Mouse (Mus musculus): ENCODE measurements around the gene Cenpt. TPM values are rescaled to one million over a fixed set of nuclear protein-coding genes. Genes with fewer than 3 reads are reported as not detected.

Cenpt gene
- polyA plus RNA-seq, 1 experiment from 2014 or later = 34.0 TPM

DNA sequence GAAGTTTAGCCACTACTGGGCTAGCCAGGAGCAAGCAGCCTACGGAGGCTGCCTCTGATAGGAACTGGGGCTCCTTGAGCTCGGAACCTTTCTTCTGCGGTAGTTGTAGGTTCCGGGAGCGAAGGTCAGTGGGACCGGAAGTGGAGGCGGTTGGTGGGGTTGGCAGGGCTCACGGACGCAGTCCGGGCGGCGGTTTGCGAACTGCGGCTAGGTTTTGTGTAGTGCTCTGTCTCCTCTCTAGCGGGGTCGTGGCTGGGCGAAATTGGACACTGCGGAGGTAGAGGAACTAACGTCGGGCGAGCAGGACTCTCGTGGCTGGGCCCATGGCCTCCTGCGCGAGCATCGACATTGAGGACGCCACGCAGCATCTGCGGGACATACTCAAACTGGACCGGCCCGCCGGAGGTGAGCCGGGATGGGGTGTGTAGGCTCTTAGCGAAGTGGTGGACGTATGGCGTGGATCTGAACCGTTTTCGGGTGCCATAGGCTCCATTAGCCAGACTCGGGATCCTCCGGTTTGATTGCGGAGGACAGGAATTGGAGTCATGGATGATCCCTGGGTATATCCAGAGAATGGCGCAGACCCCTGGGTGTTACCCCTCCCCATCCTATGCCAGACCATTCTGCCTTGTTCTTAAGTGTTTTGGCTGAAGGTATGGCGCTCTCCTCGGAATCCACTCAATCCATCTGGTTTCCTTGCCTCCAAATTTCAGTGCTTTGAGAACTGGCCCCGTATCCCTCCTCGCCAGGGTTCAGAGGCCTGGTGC lies 27.9 kb upstream of the Cenpt start, which contains the start of gene Edc4:
Edc4 (plus strand) TSS at position 128 of the 767 bp plus-strand sequence.
- peak within 1 kb of the TSS; percentile 65 for H3K4me3 ChIP-seq (ENCODE audit: low read length)
- H3K27me3 ChIP-seq (ENCODE audit: control insufficient read depth, insufficient read depth, low read length) = no peaks in the 10 kb centered on the region
- H3K36me3 ChIP-seq (ENCODE audit: control insufficient read depth, insufficient read depth) = peaks cover 47% of the 10 kb centered on the region
- under 1% methylated on average over 45 of the region's 45 CpGs for WGBS
- peak within 1 kb of the TSS; percentile 13 for H3K27ac ChIP-seq (ENCODE audit: low read length)
- peak; percentile 68 for ATAC-seq (replicated peaks; ENCODE audit: extremely low read depth, insufficient read depth, low FRiP score)
- H3K9ac ChIP-seq (ENCODE audit: low read length) = peak within 1 kb of the TSS; percentile 78
- peak within 1 kb of the TSS; percentile 82 for H3K4me2 ChIP-seq (ENCODE audit: low read depth, low read length)
- H3K4me1 ChIP-seq (ENCODE audit: control insufficient read depth, insufficient read depth, low read length) = peaks cover 13% of the 10 kb centered on the region
- H3K9me3 ChIP-seq (replicated peaks; ENCODE audit: control insufficient read depth, low read length) = no peaks in the 10 kb centered on the region

DNA sequence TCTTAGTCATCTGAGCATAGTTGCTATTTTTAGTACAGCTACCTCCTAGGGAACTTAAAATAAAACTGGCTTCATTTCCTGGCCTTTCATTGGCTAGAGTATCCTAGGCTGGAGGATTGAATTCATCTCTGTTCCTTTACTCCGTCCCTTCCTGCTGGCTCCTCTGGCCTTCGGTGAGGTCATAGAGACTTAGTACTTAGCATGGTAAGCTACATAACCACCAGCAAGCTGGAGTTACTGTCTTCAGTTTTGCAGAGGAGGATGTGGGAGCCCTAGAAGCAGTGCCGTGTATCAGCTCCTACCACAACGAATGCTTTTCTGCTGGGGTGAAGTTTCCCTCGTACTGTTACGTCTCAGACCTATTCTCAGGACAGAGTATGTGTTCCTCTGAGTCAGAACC lies 21.2 kb upstream of the Cenpt start:
- peaks cover 24% of the 10 kb centered on the region for H3K4me1 ChIP-seq (ENCODE audit: control insufficient read depth, insufficient read depth, low read length)
- H3K9me3 ChIP-seq (replicated peaks; ENCODE audit: control insufficient read depth, low read length) = no peaks in the 10 kb centered on the region
- H3K4me2 ChIP-seq (ENCODE audit: low read depth, low read length) = peak overlapping the region; percentile 58
- no peaks in the 10 kb centered on the region for H3K27me3 ChIP-seq (ENCODE audit: control insufficient read depth, insufficient read depth, low read length)
- H3K27ac ChIP-seq (ENCODE audit: low read length) = peak overlapping the region; percentile 95
- H3K9ac ChIP-seq (ENCODE audit: low read length) = peak overlapping the region; percentile 51
- H3K36me3 ChIP-seq (ENCODE audit: control insufficient read depth, insufficient read depth) = peaks cover 39% of the 10 kb centered on the region
- 38% methylated on average over 6 of the region's 6 CpGs for WGBS
- peak overlapping the region; percentile 26; the same call in 1 of the 2 replicates for H3K4me3 ChIP-seq (ENCODE audit: low read length)
- peak; percentile 80 for ATAC-seq (replicated peaks; ENCODE audit: extremely low read depth, insufficient read depth, low FRiP score)

DNA sequence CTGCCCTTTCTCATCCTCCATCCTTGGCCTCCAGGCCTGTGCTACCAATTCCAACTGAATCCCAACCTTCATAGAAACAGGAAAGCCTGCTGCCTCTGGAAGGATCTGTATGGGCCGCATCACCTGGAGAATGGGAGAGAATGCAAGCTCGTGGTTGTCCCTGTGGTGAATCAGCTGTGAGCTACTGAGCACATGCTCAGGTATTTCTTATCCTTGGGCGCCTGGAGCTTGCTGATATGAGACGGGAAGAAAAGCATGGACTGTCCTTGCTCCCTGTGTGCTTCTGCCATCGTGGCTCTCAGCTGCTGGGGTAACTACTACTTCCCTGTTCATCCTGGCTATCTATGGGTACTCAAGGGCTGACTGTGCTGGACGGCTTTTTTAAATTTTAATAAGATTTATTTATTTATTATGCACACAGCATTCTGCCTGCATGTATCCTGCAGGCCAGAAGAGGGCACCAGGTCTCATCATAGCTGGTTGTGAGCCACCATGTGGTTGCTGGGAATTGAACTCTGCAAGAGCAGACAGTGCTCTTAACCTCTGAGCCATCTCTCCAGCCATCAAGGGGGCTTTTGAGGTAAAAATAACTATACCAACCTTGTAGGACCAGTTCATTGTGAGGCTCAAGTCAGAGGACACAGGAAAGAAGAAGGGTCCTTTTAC lies 13.4 kb upstream of the Cenpt start:
- H3K27me3 ChIP-seq (ENCODE audit: control insufficient read depth, insufficient read depth, low read length) = no peaks in the 10 kb centered on the region
- no peak for ATAC-seq (replicated peaks; ENCODE audit: extremely low read depth, insufficient read depth, low FRiP score)
- no peak overlapping the region for H3K4me2 ChIP-seq (ENCODE audit: low read depth, low read length)
- peaks cover 20% of the 10 kb centered on the region for H3K36me3 ChIP-seq (ENCODE audit: control insufficient read depth, insufficient read depth)
- no peaks in the 10 kb centered on the region for H3K9me3 ChIP-seq (replicated peaks; ENCODE audit: control insufficient read depth, low read length)
- H3K27ac ChIP-seq (ENCODE audit: low read length) = no peak overlapping the region
- no peak overlapping the region for H3K9ac ChIP-seq (ENCODE audit: low read length)
- H3K4me1 ChIP-seq (ENCODE audit: control insufficient read depth, insufficient read depth, low read length) = peaks cover 13% of the 10 kb centered on the region
- 79% methylated on average over 6 of the region's 6 CpGs for WGBS
- H3K4me3 ChIP-seq (ENCODE audit: low read length) = no peak overlapping the region

DNA sequence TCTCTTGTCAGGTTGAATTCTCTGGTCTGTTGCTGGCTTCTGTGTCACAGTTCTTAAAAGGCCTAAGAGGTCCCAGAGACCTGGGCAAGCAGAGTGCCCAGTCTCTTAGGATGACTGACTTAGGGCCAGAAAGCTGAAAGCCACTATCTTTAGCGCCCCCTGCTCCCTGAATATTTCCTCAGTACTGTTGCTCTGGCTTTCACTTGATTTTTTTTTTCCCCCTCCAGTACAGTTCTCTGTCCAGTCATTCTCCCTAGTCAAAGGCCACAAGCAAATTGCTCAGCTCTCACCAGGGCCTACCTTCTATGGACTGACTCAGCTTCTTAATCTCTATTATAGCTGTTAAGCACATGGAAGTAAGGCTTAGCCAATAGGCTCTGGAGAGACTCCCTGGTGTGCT lies 8.9 kb upstream of the Cenpt start:
- peak overlapping the region; percentile 93 for H3K9ac ChIP-seq (ENCODE audit: low read length)
- peaks cover 33% of the 10 kb centered on the region for H3K4me1 ChIP-seq (ENCODE audit: control insufficient read depth, insufficient read depth, low read length)
- no peak overlapping the region for H3K27ac ChIP-seq (ENCODE audit: low read length)
- H3K36me3 ChIP-seq (ENCODE audit: control insufficient read depth, insufficient read depth) = peaks cover 6% of the 10 kb centered on the region
- no peaks in the 10 kb centered on the region for H3K9me3 ChIP-seq (replicated peaks; ENCODE audit: control insufficient read depth, low read length)
- WGBS = 0% methylated on average over 1 of the region's 1 CpGs
- H3K4me3 ChIP-seq (ENCODE audit: low read length) = peak overlapping the region; percentile 96
- H3K27me3 ChIP-seq (ENCODE audit: control insufficient read depth, insufficient read depth, low read length) = no peaks in the 10 kb centered on the region
- ATAC-seq (replicated peaks; ENCODE audit: extremely low read depth, insufficient read depth, low FRiP score) = no peak
- peak overlapping the region; percentile 78 for H3K4me2 ChIP-seq (ENCODE audit: low read depth, low read length)

DNA sequence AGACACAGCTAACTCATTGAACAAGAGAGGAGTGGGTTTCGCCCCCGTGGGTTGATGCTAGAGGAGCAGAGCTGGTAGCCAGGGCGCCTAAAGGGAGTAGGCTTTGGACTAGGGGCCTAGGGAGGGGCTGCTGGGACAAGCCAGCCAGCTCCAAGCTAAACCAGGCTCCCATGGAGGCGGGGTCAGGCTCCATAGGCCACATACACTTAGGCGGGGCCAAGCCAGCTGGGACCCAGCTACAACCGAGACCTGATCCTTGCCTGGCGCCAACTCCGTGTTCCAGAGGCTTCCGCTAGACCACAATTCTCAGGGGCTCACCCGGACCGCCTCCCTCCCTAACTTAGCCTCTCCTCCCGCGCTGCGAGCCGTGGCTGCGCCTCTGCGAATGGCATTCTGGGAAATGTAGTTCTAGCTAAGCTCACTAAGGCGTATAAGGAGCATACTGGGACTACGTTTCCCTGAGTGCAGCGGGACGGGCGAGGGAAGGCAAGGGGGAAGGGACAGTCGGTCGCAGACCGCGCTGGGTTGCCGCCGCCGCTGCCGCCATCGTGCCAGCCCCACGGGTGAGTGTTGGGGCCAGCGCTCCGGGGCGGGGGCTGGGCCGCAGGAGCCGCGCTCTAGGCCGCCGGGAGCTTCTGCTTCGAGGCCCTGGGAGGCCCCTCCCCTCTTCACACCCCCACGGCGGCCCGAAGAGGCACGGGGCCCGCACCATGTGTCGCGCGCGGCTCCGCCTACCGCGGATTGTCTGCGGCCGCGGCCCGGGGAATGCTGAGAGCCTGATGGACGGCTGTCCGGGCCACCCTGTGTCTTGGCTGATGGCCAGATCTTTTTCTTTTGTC lies 7.3 kb upstream of the Cenpt start, which contains the start of gene Nutf2:
Nutf2 (plus strand) TSS at position 438 of the 839 bp plus-strand sequence.
- peak; percentile 97 for ATAC-seq (replicated peaks; ENCODE audit: extremely low read depth, insufficient read depth, low FRiP score)
- Histone ChIP-seq H3K9me3 (replicated peaks; ENCODE audit: control insufficient read depth, low read length) (no peaks in the 10 kb centered on the region), H3K27ac (ENCODE audit: low read length) (peak within 1 kb of the TSS; percentile 83), H3K27me3 (ENCODE audit: control insufficient read depth, insufficient read depth, low read length) (no peaks in the 10 kb centered on the region), H3K36me3 (ENCODE audit: control insufficient read depth, insufficient read depth) (no peaks in the 10 kb centered on the region), H3K4me3 (ENCODE audit: low read length) (peak within 1 kb of the TSS; percentile 96), H3K4me2 (ENCODE audit: low read depth, low read length) (peak within 1 kb of the TSS; percentile 78), H3K9ac (ENCODE audit: low read length) (peak within 1 kb of the TSS; percentile 93), H3K4me1 (ENCODE audit: control insufficient read depth, insufficient read depth, low read length) (peaks cover 43% of the 10 kb centered on the region)
- under 1% methylated on average over 59 of the region's 59 CpGs for WGBS

DNA sequence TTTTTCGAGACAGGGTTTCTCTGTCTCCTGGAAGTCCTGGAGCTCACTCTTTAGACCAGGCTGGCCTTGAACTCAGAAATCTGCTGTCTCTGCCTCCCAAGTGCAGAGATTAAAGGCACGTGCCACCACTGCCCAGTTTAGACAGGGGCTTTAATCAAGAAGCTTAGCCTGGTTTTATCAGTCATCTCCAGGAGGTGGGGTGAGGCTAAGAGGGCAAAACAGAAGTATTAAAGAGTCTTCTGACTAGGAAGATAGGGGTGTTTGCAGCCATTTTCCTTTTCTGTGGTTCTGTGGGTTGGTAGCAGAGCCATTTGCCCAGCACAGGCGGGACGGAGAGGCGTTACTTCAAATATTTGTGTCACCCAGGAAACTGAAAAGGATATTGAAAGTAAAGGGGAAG lies 6.2 kb upstream of the Cenpt start:
- Histone ChIP-seq H3K9ac (ENCODE audit: low read length) (no peak overlapping the region), H3K4me3 (ENCODE audit: low read length) (no peak overlapping the region), H3K4me1 (ENCODE audit: control insufficient read depth, insufficient read depth, low read length) (peaks cover 45% of the 10 kb centered on the region), H3K4me2 (ENCODE audit: low read depth, low read length) (no peak overlapping the region), H3K9me3 (replicated peaks; ENCODE audit: control insufficient read depth, low read length) (no peaks in the 10 kb centered on the region), H3K27ac (ENCODE audit: low read length) (peak overlapping the region; percentile 81), H3K36me3 (ENCODE audit: control insufficient read depth, insufficient read depth) (no peaks in the 10 kb centered on the region), H3K27me3 (ENCODE audit: control insufficient read depth, insufficient read depth, low read length) (no peaks in the 10 kb centered on the region)
- ATAC-seq (replicated peaks; ENCODE audit: extremely low read depth, insufficient read depth, low FRiP score) = no peak
- 62% methylated on average over 5 of the region's 5 CpGs for WGBS

DNA sequence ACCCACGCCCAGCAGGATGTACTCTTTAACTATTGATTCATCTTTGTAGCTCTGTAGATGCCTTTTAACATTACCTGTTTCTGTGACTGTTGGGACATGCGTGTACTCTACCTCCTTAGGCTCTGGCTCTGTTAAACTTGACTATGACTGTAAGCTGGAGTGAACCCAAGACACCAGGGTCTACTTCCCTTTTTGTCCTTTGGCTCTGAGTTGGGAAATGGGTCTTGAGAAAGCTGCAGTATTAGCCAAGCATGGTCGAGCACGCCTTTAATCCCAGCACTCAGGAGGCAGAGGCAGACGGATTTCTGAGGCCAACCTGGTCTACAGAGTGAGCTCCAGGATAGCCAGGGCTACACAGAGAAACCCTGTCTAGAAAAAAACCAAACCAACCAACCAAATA lies 5.4 kb upstream of the Cenpt start:
- peaks cover 44% of the 10 kb centered on the region for H3K4me1 ChIP-seq (ENCODE audit: control insufficient read depth, insufficient read depth, low read length)
- WGBS = 84% methylated on average over 5 of the region's 5 CpGs
- no peak overlapping the region for H3K4me3 ChIP-seq (ENCODE audit: low read length)
- H3K9me3 ChIP-seq (replicated peaks; ENCODE audit: control insufficient read depth, low read length) = no peaks in the 10 kb centered on the region
- H3K4me2 ChIP-seq (ENCODE audit: low read depth, low read length) = no peak overlapping the region
- no peak overlapping the region for H3K27ac ChIP-seq (ENCODE audit: low read length)
- no peak for ATAC-seq (replicated peaks; ENCODE audit: extremely low read depth, insufficient read depth, low FRiP score)
- H3K27me3 ChIP-seq (ENCODE audit: control insufficient read depth, insufficient read depth, low read length) = no peaks in the 10 kb centered on the region
- no peaks in the 10 kb centered on the region for H3K36me3 ChIP-seq (ENCODE audit: control insufficient read depth, insufficient read depth)
- no peak overlapping the region for H3K9ac ChIP-seq (ENCODE audit: low read length)

DNA sequence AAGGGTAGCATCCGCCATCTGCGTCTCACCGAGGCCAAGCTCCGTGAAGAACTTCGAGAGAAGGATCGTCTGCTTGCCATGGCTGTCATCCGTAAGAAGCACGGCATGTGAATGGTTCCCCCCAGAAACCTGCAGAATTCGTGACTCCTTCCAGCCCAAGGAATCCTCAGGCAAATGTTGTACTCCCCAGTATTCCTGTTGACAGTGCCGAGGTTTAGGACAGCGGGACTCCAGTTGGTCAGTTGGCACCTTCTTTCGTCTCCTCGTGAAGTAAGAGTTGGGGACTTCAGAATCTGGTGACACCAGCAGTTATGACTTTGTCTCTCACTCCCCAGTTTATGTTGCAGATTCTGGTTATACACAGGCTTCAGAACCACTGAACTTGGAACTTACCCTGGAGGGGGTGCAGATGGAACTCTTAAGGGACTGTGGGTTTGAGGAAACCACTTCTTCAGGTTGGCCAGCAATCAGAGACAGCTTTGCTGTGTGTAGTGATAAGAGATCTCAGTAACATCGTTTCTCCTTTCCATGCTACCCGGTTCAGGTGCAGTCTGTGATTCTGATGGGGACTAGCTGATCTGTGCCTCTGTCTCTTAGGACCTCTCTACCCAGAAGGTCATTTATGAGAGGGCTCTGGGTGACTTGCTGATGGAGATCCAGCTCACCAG lies 3.2 kb upstream of the Cenpt start:
- peaks cover 36% of the 10 kb centered on the region for H3K4me1 ChIP-seq (ENCODE audit: control insufficient read depth, insufficient read depth, low read length)

More for the DNA sequence above, 3.2 kb upstream of the Cenpt start:
- Histone ChIP-seq H3K9me3 (replicated peaks; ENCODE audit: control insufficient read depth, low read length) (no peaks in the 10 kb centered on the region), H3K36me3 (ENCODE audit: control insufficient read depth, insufficient read depth) (no peaks in the 10 kb centered on the region), H3K9ac (ENCODE audit: low read length) (peak overlapping the region; percentile 86), H3K27ac (ENCODE audit: low read length) (peak overlapping the region; percentile 86), H3K27me3 (ENCODE audit: control insufficient read depth, insufficient read depth, low read length) (no peaks in the 10 kb centered on the region), H3K4me2 (ENCODE audit: low read depth, low read length) (peak overlapping the region; percentile 86), H3K4me3 (ENCODE audit: low read length) (peak overlapping the region; percentile 74)
- 9% methylated on average over 15 of the region's 15 CpGs for WGBS
- ATAC-seq (replicated peaks; ENCODE audit: extremely low read depth, insufficient read depth, low FRiP score) = no peak

Data from heart, embryonic 16.5 days (tissue).